Mouse (Mus musculus) hindbrain, postnatal 0 days (tissue): ENCODE measurements around the gene Enkd1. TPM values are rescaled to one million over a fixed set of nuclear protein-coding genes. Genes with fewer than 3 reads are reported as not detected.
A peak's percentile ranks its signal among the peaks of the same experiment; 100 is the strongest.

Experiments
- ATAC-seq: fragments of 200-750 bp; cut with Nextera tagmentation; 2 replicates; pipeline ENCODE4 v1.8.0; 2017; ENCODE audit warnings: mild to moderate bottlenecking, moderate TSS enrichment, moderate library complexity
- DNase-seq: peaks from one replicate; pipeline ENCODE4 v3.0.0-alpha.2; 2015; ENCODE audit warnings: low spot score
- H3K27ac ChIP-seq: fragments of 300-500 bp; sonication (generic); 2 replicates; pipeline ENCODE4 v1.5.1; 2014; ENCODE audit warnings: mild to moderate bottlenecking
- H3K27me3 ChIP-seq: fragments of 300-500 bp; sonication (generic); 2 replicates; pipeline ENCODE4 v1.6.1; 2014; ENCODE audit warnings: low read length, mixed read lengths; ENCODE audit not compliant: insufficient read depth
- H3K36me3 ChIP-seq: fragments of 300-500 bp; sonication (generic); 2 replicates; pipeline ENCODE4 v1.6.1; 2014; ENCODE audit warnings: low read length, mixed read lengths; ENCODE audit not compliant: insufficient read depth
- H3K4me1 ChIP-seq: fragments of 300-500 bp; sonication (generic); 2 replicates; pipeline ENCODE4 v1.6.1; 2014; ENCODE audit warnings: antibody characterized with exemption, low read length, mixed read lengths; ENCODE audit not compliant: insufficient read depth
- H3K4me2 ChIP-seq: fragments of 300-500 bp; sonication (generic); 2 replicates; pipeline ENCODE4 v1.6.1; 2014; ENCODE audit warnings: low read depth, mild to moderate bottlenecking, low read length, moderate library complexity, mixed read lengths
- H3K4me3 ChIP-seq: fragments of 300-500 bp; sonication (generic); 2 replicates; pipeline ENCODE4 v1.5.1; 2014; ENCODE audit warnings: low read length
- H3K9ac ChIP-seq: fragments of 300-500 bp; sonication (generic); replicated peaks from 2 replicates; pipeline ENCODE4 v1.6.1; 2014; ENCODE audit warnings: mild to moderate bottlenecking, low read length, moderate library complexity, mixed read lengths
- H3K9me3 ChIP-seq: fragments of 300-500 bp; sonication (generic); 2 replicates; pipeline ENCODE4 v1.6.1; 2016; ENCODE audit warnings: low read length, mixed read lengths
- CTCF ChIP-seq: IDR thresholded peaks from 2 replicates; pipeline ENCODE4 v1.5.1; 2016; ENCODE audit warnings: antibody characterized with exemption, control low read depth, low read depth
- WGBS: fragments of 180-500 bp; shearing (Covaris S2); extraction: QIAGEN DNeasy Blood & Tissue Kit; methylation state at CpG from one replicate; pipeline ENCODE4 v1.1.7; 2014; 5-methylcytosine and 5-hydroxymethylcytosine counted together
- polyA plus RNA-seq: library from polyadenylated mRNA; unstranded; fragments of >200 nt; fragmentation: Nextera tagmentation; extraction: Ambion mirVana; gene quantifications from 2 replicates; pipeline ENCODE4 v1.2.1, GENCODE M21; 2015
- total RNA-seq: library from RNA; depleted of rRNA; stranded (reverse); fragments of >200 nt; gene quantifications from 2 replicates; pipeline ENCODE4 v1.2.3, GENCODE M21; 2014

The Enkd1 gene
- total and polyA plus RNA-seq, 2 experiments from 2014 or later, result 11.7 to 18.5 TPM

GRCm38 (mm10) chr8:105702731-105703415 is 5.1 kb downstream of the Enkd1 start:
- Histone ChIP-seq H3K9ac (no peak overlapping the region), H3K4me3 (no peak overlapping the region)

DNA sequence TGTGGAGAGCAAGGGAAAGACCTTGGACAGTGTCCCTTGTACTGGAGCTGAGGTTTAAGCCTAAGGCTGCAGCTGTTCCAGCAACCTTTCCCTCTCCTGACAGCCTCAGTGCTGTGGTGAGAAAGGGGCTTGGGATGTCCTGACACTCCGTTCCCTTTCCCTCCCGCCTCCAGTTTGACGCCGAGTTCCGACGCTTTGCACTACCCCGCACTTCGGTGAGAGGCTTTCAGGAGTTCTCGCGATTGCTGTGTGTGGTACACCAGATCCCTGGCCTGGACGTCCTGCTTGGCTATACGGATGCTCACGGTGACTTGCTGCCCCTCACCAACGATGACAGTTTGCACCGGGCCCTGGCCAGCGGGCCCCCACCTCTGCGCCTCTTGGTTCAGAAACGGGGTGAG is 6.0 kb downstream of the Enkd1 start:
- Histone ChIP-seq H3K4me3 (peak overlapping the region; percentile 72), H3K4me2 (peak overlapping the region; percentile 98), H3K9me3 (no peaks in the 10 kb centered on the region), H3K27ac (peak overlapping the region; percentile 92), H3K4me1 (peaks cover 19% of the 10 kb centered on the region), H3K36me3 (peaks cover 19% of the 10 kb centered on the region; the same call in 1 of the 2 replicates), H3K27me3 (no peaks in the 10 kb centered on the region), H3K9ac (peak overlapping the region; percentile 53)
- DNase-seq (peak; percentile 38), ATAC-seq (peak; percentile 10; the same call in 1 of the 2 replicates)
- WGBS, result 31% methylated on average over 18 of the region's 18 CpGs
- TF ChIP-seq CTCF, result no peak

More at GRCm38 (mm10) chr8:105702731-105703415, 5.1 kb downstream of the Enkd1 start:
- Histone ChIP-seq H3K9me3 (no peaks in the 10 kb centered on the region), H3K4me2 (no peak overlapping the region), H3K36me3 (peaks cover 14% of the 10 kb centered on the region; the same call in 1 of the 2 replicates), H3K27me3 (no peaks in the 10 kb centered on the region), H3K27ac (no peak overlapping the region), H3K4me1 (peaks cover 19% of the 10 kb centered on the region)
- WGBS, result 94% methylated on average over 24 of the region's 24 CpGs
- no peak for ATAC-seq
- TF ChIP-seq CTCF, result no peak
- no peak for DNase-seq

GRCm38 (mm10) chr8:105700966-105701824 is 6.8 kb downstream of the Enkd1 start, which contains the start of the genes Acd and Pard6a:
Gene Acd, minus strand, starts transcription at chr8:105701102.
Gene Pard6a, plus strand, starts transcription at chr8:105701148.
- Histone ChIP-seq H3K36me3 (peaks cover 24% of the 10 kb centered on the region; the same call in 1 of the 2 replicates), H3K9ac (peak within 1 kb of the TSS; percentile 53), H3K4me1 (peaks cover 11% of the 10 kb centered on the region), H3K27me3 (no peaks in the 10 kb centered on the region), H3K9me3 (no peaks in the 10 kb centered on the region), H3K27ac (peak within 1 kb of the TSS; percentile 92), H3K4me2 (peak within 1 kb of the TSS; percentile 98), H3K4me3 (peak within 1 kb of the TSS; percentile 72)
- peak; percentile 34 for TF ChIP-seq CTCF
- ATAC-seq (peak; percentile 80), DNase-seq (peak; percentile 97)
- WGBS, result under 1% methylated on average over 57 of the region's 60 CpGs

DNA sequence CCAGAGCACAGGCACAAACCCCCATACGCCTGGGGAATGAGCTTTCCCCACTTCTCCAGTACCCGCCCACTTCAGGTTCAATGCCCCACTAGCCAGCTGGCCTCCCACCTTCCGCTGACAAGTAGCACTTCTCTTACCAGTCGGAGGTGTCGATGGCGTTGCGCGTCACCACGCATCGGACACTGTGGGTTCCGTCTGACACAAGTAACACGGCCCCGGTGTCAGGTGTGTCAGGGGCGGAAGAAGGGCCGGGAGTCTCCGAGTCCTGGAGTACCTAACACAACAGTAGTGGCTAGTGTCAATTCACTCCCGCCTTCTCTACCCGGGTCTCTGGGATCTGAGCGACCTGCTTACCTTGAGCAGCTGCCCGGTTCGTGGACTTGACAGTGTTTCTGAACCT is 7.4 kb downstream of the Enkd1 start:
- H3K4me3 ChIP-seq, result peak overlapping the region; percentile 72
- DNase-seq (peak; percentile 55), ATAC-seq (peak; percentile 54)
- H3K4me1 ChIP-seq, result peaks cover 11% of the 10 kb centered on the region
- TF ChIP-seq CTCF, result no peak
- 1% methylated on average over 21 of the region's 21 CpGs for WGBS
- peak overlapping the region; percentile 53 for H3K9ac ChIP-seq
- no peaks in the 10 kb centered on the region for H3K9me3 ChIP-seq
- H3K36me3 ChIP-seq, result peaks cover 25% of the 10 kb centered on the region; the same call in 1 of the 2 replicates
- peak overlapping the region; percentile 92 for H3K27ac ChIP-seq
- no peaks in the 10 kb centered on the region for H3K27me3 ChIP-seq
- H3K4me2 ChIP-seq, result peak overlapping the region; percentile 98

GRCm38 (mm10) chr8:105699488-105700215 is 8.4 kb downstream of the Enkd1 start:
- peak overlapping the region; percentile 72 for H3K4me3 ChIP-seq
- H3K27ac ChIP-seq, result 0 out of 2 replicates have a peak overlapping the region, but pooled peaks have one; percentile 92
- 87% methylated on average over 11 of the region's 11 CpGs for WGBS
- H3K4me1 ChIP-seq, result peaks cover 11% of the 10 kb centered on the region
- H3K9me3 ChIP-seq, result no peaks in the 10 kb centered on the region
- ATAC-seq, result no peak
- TF ChIP-seq CTCF, result no peak
- H3K9ac ChIP-seq, result peak overlapping the region; percentile 53; the same call in 1 of the 2 replicates
- DNase-seq, result no peak
- no peaks in the 10 kb centered on the region for H3K27me3 ChIP-seq
- H3K36me3 ChIP-seq, result peaks cover 25% of the 10 kb centered on the region; the same call in 1 of the 2 replicates
- peak overlapping the region; percentile 98 for H3K4me2 ChIP-seq

DNA sequence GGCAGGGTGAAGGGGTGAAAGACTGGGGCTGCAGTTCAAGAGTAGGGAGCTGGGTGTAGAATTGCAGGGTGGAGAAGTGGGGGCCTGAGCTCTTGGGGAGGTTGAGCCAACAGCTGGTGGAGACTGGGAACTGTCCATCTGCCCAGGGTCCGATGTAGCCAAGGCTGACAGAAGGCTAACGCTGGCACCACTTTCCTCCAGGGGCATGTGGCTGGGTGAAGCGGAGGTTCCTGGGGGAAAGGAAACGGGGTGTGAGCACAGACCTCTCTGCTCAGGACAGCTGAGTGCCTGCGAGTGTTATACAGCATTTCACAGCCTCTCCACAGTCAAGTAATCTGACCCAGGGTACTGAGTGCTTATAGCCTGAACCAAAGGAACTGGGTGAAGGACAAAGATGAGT is 9.3 kb downstream of the Enkd1 start:
- no peak for TF ChIP-seq CTCF
- DNase-seq (no peak), ATAC-seq (no peak)
- Histone ChIP-seq H3K4me1 (peaks cover 11% of the 10 kb centered on the region), H3K36me3 (peaks cover 21% of the 10 kb centered on the region; the same call in 1 of the 2 replicates), H3K9me3 (no peaks in the 10 kb centered on the region), H3K4me2 (no peak overlapping the region), H3K9ac (no peak overlapping the region), H3K27ac (no peak overlapping the region), H3K27me3 (no peaks in the 10 kb centered on the region), H3K4me3 (no peak overlapping the region)
- 84% methylated on average over 5 of the region's 5 CpGs for WGBS
